Mouse (Mus musculus) heart, adult 2 months (tissue): Measurements from ENCODE around the gene Prelid3b.
A peak's percentile ranks its signal among the peaks of the same experiment; 100 is the strongest.

Source experiments
- CTCF ChIP-seq: fragments of 200-600 bp; IDR thresholded peaks from 2 replicates; pipeline ENCODE4 v1.8.1; 2022; ENCODE audit warnings: antibody characterized with exemption, mild to moderate bottlenecking, moderate library complexity
- POLR2A ChIP-seq: fragments of 200-500 bp; IDR thresholded peaks from 2 replicates; pipeline ENCODE4 v1.6.1; 2011; ENCODE audit warnings: mild to moderate bottlenecking, low read depth, low read length, control low read depth; ENCODE audit not compliant: insufficient read depth

GRCm38 (mm10) chr2:174453681-174454080 lies 19.2 kb downstream of the Prelid3b start:
- peak; percentile 57 for TF ChIP-seq CTCF
- TF ChIP-seq POLR2A, result no peak
